Mouse (Mus musculus) cerebellum, adult (tissue): ENCODE measurements at regions not wholly inside any gene's neighbourhood (a gene's known extent, or its start where the extent isn't known, plus 50 kb on each side); places are given as distances from the start of the nearest gene placed in this dataset.
"Not testable (repeated sequence)": the region's sequence is repeated elsewhere in the genome, so short reads cannot be mapped to it uniquely, and the experiment has no call there.

Experiments used
- ATAC-seq: cut with Nextera tagmentation; 2 replicates; pipeline ENCODE4 v1.9.2; 2017; ENCODE audit warnings: mild to moderate bottlenecking, moderate library complexity, mixed read lengths; ENCODE audit not compliant: insufficient number of reproducible peaks, low FRiP score, low TSS enrichment

DNA sequence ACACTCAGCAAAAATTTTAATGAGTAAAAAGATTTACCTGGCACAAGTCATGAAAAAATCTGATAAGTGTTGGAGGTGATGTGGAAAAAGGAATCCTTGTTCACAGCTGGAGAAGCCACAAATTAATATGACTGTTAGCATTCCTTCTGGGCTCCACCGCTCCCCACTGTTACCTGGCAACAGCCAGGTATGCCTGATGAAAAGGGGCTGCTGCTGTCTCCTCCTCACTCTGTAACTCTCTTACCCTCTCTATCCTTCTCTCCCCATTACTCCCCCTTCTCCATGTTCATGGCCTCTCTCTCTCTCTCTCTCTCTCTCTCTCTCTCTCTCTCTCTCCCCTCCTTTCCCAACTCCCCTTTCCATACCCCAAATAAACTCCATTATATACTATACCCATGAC, 169.6 kb upstream of the Fer start:
- no peak for ATAC-seq

DNA sequence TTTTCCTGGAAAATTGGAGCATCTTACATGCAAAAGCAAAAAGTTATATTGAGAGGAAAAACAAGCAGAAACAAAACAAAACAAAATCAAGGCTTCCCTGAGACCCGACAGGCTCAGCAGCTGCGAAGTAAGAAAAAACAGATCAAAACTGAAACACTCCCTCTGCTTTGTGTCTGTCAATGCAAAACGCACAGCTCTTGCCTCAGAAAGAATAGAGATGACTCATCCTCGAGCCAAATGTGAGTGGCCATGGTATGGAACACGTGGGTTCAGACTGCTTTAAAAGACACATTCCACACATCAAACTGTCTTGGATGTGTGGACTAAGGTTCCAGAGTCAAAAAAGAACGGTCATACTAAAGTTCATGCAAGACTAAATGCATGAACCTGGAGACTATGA, 163.3 kb upstream of the Fer start:
- ATAC-seq, result no peak

- ATAC-seq, result no peak
Measured at GRCm38 (mm10) chr17:63704991-63705390, 157.9 kb upstream of the Fer start.

GRCm38 (mm10) chr17:63712937-63713336, 149.9 kb upstream of the Fer start:
- 0 out of 2 replicates have a peak, but pooled peaks have one; percentile 14 for ATAC-seq

DNA sequence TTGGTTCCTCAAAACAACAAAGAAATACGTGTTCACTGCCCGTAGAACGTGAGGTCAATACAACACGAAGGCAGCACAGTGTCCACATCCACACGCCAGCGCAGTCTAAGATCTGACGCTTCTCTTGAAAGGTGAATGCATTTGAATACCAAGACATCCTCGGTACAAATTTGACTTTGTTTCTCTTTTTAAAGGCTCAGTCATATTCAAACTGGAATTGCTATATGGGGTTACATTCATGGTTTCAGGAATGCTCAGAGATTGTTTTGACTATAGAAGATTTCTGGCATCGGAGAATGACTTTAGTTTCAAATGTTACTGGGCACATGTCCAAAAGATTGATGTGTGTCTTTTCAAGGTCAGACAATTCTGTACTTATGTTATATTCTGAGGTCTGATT, 147.2 kb upstream of the Fer start:
- no peak for ATAC-seq

DNA sequence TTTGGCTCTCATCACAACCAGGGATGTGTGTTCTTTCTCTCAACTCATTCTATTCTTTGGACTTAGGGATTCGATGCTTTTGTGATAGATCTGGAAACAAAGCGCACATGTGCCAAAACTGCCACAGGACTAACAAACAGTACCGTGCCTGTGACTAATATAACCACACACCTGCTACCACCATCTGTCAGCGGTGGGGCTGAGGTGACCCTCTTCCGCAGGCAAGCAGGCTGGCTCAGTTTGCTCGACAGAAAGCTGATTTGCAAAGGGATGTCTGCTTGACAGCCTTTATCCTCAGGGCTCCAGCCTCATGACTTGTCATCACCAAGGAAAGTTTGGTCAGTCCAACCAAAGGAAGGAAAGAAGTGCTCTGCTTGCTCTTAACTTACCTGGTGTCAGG, 146.7 kb upstream of the Fer start:
- ATAC-seq, result peak; percentile 93

DNA sequence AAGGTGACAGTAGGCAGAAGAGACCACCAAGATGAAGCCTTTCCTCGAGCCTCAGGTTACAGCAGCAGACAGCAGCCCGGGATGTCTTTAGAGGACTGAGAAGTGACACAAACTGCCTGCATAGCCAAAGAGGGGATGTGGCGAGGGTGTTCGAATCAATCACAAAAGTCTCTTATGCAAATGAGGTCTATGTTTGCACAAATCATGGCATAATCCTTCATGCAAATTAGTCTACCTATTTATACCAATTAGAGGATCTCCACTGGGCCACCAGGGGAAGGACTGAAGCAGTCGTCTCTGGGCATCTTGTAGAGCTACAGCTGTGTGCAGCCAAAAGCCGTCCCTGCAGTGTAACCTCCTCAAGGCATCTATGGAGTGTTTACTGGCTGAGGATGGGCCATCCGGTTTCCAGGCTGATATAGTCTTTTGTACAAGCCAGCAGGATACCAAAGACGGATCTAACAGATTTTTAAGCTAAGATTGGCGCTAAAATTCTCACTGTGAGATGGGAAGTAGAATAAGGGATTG, 145.7 kb upstream of the Fer start:
- ATAC-seq, result no peak

DNA sequence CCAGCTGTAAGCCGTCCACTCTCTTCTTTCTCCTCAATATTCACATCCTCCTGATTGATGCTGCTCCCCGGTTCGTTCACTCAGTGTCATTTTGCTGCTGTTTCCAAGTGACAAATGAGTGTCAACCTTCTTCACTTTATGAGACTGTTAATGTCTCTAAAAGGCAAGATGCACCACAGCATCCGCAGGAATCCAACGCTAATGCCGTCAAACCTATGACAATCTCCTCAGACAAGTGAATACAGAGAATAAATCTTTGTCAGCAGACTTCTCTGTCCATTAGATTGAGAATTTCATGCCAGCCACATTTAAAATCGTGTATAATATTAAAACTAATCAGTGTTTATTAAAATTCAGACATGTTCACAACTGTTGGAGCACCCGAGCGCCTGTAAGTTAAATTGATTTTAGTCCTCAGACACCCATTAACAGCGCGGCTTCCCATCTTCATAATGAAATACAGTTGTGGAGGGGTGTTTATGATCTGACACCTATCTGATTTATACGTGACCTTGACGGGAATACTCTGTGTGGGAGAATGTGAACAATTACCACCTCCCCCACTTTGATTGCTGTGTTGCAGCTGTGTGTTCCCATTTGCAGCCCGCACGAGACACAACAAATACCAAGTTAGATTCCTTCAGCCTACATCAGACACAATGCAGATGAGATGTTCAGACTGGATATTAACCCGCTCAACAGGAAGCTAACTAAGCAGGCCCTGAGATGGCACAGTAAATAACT, 143.7 kb upstream of the Fer start:
- no peak for ATAC-seq

DNA sequence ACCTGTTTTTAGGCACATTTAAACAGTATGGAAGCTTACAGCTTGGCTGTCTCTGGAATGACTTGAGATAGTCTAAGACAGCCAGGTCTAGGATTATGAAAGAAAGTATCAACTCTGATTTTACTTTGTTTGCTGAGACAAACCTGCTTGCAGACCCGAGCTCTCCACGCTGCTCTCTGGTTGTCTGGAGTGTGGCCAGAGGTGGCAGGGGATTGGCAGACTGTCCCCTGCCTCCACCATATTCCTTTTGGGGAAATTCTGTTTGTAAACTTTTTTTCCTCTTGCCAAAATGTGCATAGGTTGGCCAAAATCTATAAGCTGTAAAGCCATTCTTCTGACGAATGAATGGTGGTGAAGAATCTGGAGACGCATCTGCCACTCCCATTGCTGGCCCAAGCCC, 143.1 kb upstream of the Fer start:
- ATAC-seq, result no peak

GRCm38 (mm10) chr17:63720883-63721282, 142.0 kb upstream of the Fer start:
- ATAC-seq, result no peak

GRCm38 (mm10) chr17:63722434-63723004, 140.3 kb upstream of the Fer start:
- no peak for ATAC-seq

- ATAC-seq, result no peak
Measured at GRCm38 (mm10) chr17:63738206-63738605, 124.7 kb upstream of the Fer start.

DNA sequence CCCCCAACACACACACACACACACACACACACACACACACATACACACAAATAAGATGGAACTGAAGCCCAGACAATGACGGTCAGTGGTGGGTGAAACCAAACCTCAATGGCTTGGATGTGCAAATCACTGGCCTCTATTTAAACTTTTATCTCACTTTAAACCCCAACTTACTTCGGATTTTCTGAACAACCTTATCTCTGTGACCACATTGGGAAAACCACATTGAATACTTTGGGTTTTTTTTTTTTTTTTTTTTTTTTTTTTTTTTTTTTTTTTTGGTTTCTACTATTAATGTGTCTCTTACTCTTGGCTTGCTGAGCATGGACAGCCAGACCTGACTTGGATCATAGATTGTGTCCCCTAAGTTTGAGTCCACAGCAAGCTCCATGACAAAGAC, 123.2 kb upstream of the Fer start:
- no peak for ATAC-seq

DNA sequence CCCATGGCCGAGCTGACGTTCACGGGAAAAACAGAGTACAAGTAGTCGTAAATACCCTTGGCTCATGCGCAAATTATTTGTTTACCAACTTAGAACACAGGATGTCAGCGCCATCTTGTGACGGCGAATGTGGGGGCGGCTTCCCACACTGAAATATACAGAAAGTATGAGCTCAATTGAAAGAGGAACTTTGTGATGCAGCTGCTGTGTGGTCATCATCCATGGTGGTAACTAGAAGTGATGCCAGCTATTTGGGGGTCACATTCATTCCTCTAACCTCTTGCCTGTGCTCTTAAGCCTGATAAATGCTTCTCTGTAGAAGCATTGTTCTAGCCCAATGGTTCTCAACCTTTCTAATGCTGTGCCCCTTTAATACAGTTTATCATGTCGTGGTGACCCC, 113.6 kb upstream of the Fer start:
- not testable (repeated sequence) for ATAC-seq

- no peak for ATAC-seq
Measured at GRCm38 (mm10) chr17:63754399-63754798, 108.5 kb upstream of the Fer start.

DNA sequence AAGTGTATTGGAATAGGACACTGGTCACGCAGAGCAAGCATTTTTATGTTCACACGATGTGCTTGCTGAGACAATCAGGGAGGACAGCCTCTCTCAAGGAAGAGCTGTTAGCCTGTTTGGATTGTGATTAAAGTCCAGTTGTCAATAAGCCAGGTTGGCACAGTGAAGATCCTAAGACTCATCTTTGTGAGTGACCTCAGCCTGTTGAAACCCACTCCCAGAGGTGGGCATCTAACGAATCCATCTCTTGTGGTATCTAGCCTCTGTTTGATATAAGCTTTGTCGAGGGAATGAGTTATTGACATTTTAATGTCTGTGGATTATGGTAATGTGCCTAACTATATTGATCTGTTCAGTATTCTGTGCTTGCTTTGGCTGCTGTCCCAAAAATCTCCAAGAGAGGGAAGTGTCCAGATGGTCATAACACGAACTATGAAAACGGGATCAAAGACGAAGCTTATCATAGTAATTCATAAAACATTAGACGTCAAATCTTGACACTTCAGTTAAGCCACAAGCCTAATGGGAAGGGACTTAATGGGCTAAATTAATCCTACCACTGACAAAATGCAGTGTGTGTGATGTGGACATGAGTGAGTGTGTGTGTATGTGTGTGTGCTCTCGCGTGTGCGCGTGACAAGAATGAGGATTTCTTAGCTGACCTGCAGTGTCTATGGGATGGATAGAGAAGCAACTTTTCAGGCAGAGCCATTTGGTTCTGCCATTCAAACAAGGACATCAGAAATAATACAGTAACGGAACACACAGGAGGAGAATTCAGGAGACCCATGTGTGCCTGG, 104.8 kb upstream of the Fer start:
- no peak for ATAC-seq

DNA sequence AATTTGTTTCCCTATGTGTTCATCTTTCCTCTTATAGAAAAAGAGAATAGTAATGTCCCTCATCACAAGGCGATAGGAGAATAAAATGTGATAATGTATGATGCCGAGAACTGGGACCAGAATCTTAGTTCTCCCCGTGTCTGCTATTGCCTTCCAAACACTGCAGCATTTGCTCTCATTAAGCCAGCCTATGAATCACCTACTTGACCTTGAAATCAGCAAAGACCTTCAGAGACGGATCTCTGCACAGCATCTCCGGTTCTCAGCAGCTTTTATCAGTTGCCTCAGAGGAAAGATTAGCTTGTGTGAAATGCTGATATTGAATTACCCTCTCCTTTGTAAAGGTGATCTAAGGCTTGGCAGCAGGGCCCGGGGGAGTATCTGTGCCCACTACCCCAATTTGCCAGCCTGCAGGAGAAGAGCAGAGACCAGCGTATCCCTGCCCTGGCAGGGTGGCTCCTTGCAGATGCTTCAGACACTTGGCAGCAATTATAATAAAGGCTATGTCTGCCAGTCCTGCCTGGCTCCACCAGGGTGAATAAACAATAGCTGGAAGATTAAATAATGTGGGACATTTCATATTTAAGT, 104.0 kb upstream of the Fer start:
- ATAC-seq, result no peak

DNA sequence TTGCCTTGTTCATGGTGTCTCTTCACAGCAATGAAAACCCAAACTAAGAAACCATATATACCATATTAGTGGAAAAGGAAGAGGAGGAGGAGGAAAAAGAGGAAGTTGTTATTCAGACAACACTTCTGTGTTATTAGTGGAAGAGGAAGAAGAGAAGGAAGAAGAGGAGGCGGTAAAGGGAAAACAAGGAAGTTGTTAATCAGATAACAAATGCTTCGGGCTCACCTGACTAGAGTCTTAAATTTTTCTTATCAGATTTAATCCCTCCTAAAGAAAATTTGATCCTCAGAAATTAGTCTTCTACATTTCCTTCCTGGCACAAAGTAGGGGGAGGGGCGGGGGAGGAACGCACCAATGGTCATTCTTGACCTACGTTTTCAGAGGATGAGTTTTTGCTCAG, 101.8 kb upstream of the Fer start:
- ATAC-seq, result no peak

- ATAC-seq, result no peak
Measured at GRCm38 (mm10) chr17:63771111-63771510, 91.8 kb upstream of the Fer start.

DNA sequence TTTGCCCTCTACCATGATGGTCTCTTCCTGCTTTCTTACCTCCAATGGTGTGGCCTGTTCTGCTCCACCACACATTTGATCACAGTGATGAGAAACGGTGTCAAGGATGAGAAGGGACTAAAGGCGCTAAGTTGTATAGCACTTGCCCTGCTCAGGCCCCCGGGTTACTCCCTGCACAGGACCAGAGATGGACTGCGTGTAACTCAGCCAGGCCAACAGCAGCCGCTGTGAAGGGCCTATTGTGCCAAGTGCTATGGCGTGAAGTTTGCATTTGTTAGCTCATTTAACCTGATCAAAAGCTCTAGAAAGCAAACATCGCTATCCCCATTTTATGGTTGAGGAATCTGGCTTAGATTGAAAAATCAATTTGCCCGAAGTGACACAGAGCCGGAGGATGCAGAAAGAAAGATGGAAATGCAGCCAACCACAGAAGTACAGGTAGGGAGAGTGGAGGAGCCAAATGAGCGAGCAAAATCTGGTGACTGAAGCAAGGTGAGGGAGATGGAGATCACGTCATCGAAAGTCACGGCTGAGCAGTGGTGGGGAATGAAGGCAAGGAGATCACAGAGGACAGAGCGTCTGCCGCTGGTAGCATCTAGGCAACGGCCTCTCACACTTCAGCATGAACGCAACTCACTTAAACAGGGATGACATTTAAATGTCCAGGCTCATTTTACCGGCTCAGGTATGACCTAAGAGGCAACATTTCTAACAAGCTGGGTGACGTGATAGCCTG, 78.3 kb upstream of the Fer start:
- ATAC-seq, result no peak
